Mouse (Mus musculus): Measurements from ENCODE around the gene Card19. TPM values are rescaled to one million over a fixed set of nuclear protein-coding genes. Genes with fewer than 3 reads are reported as not detected.

Gene Card19
- total and polyA plus RNA-seq, 3 experiments: 69.7 to 250 (median 78.1) TPM

DNA sequence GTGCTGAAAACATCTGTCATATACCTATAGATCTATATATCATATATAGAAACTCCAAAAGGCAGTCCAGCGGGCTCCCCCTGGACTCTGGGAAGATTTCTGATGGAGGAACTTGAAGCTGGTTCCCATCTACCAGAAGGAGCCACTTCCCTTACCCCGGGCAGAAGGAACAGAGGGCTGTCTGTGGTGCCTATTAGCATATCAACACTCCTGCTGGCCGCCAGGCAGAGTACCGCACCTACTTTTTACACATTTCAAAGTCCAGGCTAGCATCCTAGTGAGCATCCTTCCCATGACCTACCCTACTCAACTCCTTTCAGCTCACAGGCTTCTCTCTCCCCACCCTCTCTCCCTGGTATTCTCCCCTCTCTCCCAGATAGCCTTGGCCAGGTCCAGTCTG, 9.8 kb upstream of the Card19 start:
- DNase-seq: no peak

DNA sequence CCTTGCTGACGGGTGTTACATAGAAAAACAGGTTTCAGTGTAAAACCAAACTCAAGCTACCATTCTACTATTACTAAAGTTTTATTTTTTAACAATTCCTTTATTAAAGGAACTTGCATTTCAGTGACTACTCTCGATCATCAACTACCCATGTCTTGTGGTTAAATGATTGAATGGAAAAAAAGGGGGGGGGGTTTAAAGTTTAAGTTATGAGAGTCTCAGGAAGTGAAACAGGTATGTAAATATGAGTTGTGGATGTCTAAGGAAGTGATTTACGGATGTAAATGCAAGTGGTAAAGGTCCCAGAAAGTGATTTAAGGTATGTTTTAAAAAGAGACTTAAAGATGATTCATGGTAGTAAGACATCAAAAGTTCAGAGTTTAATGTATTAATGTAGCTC, 9.3 kb upstream of the Card19 start:
- no peak for DNase-seq

DNA sequence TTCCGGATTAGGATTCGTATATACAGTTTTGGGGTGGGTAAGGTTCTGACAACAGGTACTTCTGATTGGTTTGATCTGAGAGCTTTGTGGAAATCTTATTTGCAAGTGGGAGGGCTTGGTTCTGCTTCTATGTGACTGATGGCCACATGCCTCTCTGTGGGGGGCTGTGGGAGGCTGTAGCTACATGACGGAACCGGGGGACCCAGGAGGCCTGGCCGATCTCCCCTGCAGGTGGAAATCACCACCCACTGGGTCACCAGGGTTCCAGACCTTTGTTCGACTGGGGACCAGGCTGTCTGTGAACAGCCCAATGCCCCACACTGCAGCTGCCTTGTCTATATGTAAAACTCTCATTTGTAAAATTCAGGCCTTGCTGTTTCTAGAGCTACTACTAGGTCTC, 8.9 kb upstream of the Card19 start:
- DNase-seq: no peak

DNA sequence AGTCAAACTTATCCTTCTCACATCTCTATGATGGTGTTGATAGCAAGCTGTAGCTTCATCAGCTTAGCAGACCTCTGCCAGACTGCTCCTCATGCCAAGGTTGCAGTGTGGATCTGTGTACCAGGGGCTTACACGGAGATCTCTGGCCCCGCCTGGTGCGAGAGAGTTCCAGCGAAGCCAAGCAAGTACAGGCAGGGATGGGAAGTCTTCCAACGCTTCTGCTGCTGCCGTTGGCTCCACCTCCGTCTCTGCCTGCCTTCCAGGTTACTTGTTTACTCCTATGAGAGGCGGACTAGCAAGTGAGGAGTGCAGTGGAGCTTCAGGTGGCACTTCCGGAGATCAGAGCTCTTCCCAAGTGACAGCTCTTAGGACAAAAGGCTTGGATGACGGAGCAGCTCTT, 8.5 kb upstream of the Card19 start:
- no peak for DNase-seq

GRCm38 (mm10) chr13:49220912-49221311, 5.1 kb upstream of the Card19 start:
- no peak for DNase-seq

DNA sequence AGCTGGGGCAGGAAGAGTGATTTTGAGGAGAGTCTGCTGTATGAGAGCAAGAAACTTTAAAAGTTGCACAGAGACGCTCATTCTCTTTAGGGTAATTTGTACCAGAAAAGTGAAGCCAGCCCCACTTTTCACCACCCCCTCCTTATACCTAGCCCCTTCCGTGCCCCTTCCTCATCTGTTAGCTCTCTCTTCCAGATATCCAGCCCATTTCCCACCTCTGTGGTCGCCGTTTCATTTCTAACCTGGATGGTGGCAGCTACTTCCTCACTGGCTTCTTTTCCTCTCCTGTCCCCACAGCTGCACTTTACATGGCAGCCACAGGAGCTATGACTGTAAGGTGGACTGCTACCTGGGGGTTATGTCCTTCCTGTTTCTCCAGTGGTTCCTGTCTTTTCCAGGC, 3.5 kb upstream of the Card19 start:
- no peak for DNase-seq

GRCm38 (mm10) chr13:49218651-49219050, 2.8 kb upstream of the Card19 start:
- DNase-seq: no peak

DNA sequence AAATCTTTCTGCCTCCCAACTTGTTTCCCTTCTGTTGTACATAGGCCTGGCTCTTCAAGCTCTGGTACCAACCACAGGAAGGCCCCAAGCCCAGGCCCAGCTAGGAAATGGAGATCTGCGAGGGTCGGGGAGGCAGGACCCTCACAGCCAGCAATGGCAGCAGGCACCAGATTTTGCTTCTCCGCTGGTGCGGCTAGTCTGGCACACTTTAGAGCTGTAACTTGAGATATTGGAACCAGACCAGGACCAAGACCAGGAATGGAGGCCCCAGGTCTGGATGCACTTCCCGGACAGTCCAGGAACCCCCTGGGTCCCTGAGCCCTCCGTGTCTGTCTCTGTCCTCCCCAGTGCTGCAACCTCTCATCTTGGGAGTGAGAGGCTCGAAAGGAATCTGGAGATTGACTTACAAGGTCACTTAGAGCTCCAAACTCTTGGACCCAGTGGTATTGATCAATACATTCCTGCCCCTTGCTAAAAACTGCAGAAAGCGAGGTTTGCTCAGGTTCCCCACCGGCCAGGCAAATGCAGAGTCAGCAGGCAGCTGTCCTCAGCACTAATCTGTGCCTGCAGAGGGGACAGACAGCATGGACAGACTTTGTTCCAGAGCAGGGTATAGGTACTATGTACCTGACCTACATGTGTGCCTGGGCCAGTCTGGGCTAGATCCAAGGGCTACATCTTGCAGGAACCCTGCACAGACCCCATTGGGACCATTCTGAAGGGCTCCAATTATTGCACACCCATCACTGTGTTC, 1.1 kb upstream of the Card19 start:
- no peak for DNase-seq

DNA sequence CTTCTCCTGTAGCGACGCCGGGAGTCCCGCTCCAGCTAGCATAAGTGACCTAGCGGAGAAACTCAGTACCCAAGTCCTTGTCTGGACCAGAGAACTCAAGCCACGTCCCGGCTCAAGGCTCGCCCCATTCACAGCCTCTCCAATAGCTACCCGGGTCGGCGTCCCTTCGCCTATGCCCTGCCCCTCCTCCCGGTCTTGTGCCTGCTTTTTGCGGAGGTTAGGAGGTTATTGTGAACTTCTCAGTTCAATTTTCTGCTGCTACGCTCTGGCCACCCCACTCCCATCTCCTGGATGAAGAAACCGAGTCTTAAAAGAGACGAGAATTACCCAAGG, 349 bp upstream of the Card19 start:
- DNase-seq: no peak

DNA sequence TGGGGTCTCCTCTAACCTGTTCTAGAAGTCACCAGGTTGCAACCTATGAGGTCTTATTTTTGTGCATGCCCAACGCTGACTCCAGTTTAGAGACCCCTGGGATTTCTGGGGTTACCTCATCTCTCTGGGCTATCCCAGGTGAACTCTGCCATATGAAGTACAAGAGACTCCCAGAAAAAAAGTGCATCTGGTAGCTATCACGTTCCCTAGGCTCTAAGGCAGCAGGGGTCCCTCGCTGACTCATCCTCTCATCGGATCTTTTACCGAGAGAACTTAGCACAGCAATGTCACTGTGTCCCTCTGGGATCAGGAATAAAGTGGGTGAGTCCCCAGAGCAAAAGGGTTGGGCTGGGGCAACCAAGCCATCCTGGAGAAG, 721 bp downstream of the Card19 start:
- DNase-seq: no peak

GRCm38 (mm10) chr13:49214454-49214853, 1.4 kb downstream of the Card19 start:
- no peak for DNase-seq

DNA sequence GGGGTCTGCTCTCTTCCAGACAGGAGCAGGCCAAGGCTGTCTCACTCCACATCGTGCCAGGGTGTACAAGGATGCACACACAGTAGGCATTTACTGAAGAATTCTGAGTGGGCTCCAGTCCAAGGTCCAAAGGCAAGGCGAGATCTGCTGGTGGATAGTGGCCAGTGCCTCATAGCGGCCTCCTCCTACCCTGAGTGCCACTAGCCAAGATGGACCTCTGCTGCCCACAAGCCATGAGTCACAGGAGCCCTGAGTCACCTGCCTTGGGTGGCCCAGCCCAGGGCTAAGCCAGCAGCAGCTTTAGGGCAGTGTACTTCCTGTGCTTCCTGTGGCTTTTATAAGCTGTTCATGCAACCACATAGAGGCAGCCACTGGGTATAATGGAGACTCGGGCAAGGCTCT, 2.3 kb downstream of the Card19 start:
- DNase-seq: peak; percentile 94

GRCm38 (mm10) chr13:49212711-49213500, 2.9 kb downstream of the Card19 start:
- no peak for DNase-seq

DNA sequence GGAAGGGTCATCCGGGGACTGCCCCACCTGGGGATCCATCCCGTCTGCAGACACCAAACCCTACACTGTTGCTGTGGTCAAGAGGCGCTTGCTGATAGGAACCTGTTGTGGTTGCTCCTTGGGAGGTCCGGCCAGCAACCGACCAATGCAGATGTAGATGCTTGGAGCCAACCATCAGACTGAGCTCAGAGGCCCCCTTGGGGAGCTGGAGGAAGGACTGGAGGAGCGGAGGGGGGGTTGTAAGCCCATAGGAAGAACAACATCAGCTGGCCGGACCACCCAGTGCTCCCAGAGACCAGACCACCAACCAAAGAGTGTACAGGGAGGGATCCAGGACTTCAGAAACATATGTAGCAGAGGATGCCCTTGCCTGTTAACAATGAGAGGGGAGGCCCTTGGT, 6.5 kb downstream of the Card19 start:
- DNase-seq: no peak

GRCm38 (mm10) chr13:49206341-49206740, 9.5 kb downstream of the Card19 start:
- DNase-seq: no peak

- peak; percentile 93 for DNase-seq
Measured at GRCm38 (mm10) chr13:49205381-49205998, 10.3 kb downstream of the Card19 start.

GRCm38 (mm10) chr13:49202556-49202955, 13.3 kb downstream of the Card19 start:
- no peak for DNase-seq

GRCm38 (mm10) chr13:49200688-49201087, 15.1 kb downstream of the Card19 start:
- DNase-seq: no peak

DNA sequence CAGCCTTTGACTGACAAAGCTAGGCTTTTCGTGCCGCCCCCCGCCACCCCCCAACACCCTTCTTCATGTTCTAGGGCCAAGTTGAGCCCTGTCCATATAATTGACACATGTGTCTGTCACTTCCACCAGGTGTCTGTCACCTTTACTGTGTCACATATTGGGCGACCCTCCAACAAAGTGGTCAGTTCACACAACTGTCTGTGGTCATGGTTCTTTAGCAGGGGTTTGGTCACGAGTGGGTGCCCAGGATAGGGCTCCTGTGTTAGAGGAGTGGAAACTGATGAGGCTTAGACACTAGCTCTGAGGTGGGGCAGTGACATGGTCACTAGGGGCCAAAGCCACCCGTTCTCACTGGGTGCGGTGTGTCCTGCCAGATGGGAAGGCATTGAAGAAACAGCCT, 15.9 kb downstream of the Card19 start:
- no peak for DNase-seq

DNA sequence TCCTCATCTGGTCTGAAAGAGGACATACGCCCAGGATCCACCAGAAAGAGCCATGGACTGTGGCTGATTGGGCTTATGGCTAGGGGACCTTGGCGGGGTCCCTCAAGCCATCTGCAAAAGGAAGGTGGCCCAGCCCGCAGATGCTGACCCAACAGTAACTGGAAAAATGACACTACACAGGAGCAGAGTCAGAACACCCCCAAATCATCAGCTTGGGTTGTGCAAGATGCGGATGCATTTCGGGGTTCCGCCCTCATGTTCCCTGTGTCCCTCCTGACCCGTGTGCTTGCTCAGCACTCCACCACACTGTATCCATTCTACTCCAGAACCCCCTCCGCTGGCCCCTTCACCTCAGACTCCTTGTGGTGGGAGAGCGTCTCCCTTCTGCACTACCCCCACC, 17.1 kb downstream of the Card19 start:
- no peak for DNase-seq

DNA sequence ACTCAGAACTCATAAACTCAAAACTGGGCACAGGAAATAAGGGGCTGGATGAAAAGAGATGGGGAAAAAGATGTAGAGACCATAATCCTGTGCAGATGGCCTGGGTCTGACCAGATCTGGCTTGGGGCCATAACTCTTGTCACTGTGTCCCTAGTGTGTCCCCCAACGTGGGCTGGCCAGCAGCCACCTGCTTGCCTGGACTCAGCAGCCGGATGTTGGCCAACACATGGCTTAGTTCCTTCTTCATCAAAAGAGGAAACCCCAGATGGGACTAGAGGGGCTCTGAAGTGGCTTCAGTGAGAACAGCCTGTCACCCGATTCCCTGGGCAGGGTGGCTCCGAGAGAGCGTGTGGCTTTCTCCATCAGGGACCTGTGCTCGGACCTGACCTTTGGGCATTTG, 19.1 kb downstream of the Card19 start:
- no peak for DNase-seq

- no peak for DNase-seq
Measured at GRCm38 (mm10) chr13:49196211-49196610, 19.6 kb downstream of the Card19 start.

DNA sequence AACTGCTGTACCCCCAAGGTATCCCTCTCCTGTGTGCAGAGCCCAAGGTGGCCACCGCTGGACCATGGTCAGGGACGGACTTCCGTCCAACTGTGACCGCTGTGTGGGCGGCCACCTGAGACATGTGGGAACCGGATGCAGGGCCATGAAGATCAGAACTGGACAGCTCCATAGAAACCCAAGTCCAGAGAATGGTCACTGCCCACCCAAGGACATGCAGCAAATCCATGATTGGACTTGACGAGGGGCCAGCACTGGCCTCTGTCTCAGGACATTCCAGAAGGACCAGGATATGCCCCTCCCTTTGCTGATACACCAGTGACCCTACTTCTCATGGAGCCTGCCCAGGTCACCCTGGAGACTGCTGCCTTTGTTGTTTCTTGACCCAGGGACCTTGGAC, 20.2 kb downstream of the Card19 start:
- no peak for DNase-seq

Data from adrenal gland, adult 2 months (tissue).